In genomic region chr1:51591886-51592285, GRCm38 (mm10) we compare ENCODE assay signal across 14 mouse cellular contexts.
DNase-seq lines count a peak whose midpoint lies in the region.
"Had no signal": no experiment of that assay in that cellular context is flagged by ENCODE, and none has a peak within 500 bp of the region (broad histone marks: within the 10 kb centered on the region; RNA-seq: fewer than 3 reads in every experiment).

No protein-coding gene starts in this region.

- DNase-seq in heart, adult 11 months = peak; percentile 40
- no peak for DNase-seq in heart, postnatal 4 days
- peak; percentile 50 for DNase-seq in induced T-regulatory cell, adult 2 months (ENCODE audit: low read depth)
- peak; percentile 54 for DNase-seq in retina, postnatal 1 day
- DNase-seq in embryo, embryonic 11 days = no peak
- DNase-seq: adrenal gland, adult 8-10 months; adrenal gland, postnatal 14 days; adrenal gland, postnatal 36 days; B cell, adult 2 months; cerebellum, adult 11-12 months; cerebellum, adult 2 months; cerebellum, adult 9-10 months; cerebellum, postnatal 10 days; cerebellum, postnatal 25 days had no signal

Comparison
In these comparisons a context has a peak if more than half of its experiments do, and no peak if none do; other contexts are left out.
1. DNase-seq: peak in heart, adult 11 months (single experiment), induced T-regulatory cell, adult 2 months (single experiment) and retina, postnatal 1 day (single experiment); none in heart, postnatal 4 days (single experiment) and embryo, embryonic 11 days (single experiment).